Mouse (Mus musculus) liver, postnatal 0 days (tissue): ENCODE measurements at regions not wholly inside any gene's neighbourhood (a gene's known extent, or its start where the extent isn't known, plus 50 kb on each side); places are given as distances from the start of the nearest gene placed in this dataset.

Experiments
- ATAC-seq: fragments of 200-750 bp; cut with Nextera tagmentation; 2 replicates; pipeline ENCODE4 v1.8.0; 2017; ENCODE audit warnings: mild to moderate bottlenecking, moderate library complexity
- DNase-seq: peaks from one replicate; pipeline ENCODE4 v3.0.0-alpha.2; 2016
- H3K27ac ChIP-seq: fragments of 300-500 bp; sonication (generic); 2 replicates; pipeline ENCODE4 v1.5.1; 2014; ENCODE audit warnings: antibody characterized with exemption, moderate library complexity, mild to moderate bottlenecking, low read depth
- H3K27me3 ChIP-seq: fragments of 300-500 bp; sonication (generic); 2 replicates; pipeline ENCODE4 v1.6.1; 2014; ENCODE audit warnings: low read length, control low read depth, mixed read lengths; ENCODE audit not compliant: insufficient read depth
- H3K36me3 ChIP-seq: fragments of 300-500 bp; sonication (generic); replicated peaks from 2 replicates; pipeline ENCODE4 v1.6.1; 2014; ENCODE audit warnings: mild to moderate bottlenecking, control low read depth, low read length, moderate library complexity, mixed read lengths; ENCODE audit not compliant: insufficient read depth
- H3K4me1 ChIP-seq: fragments of 300-500 bp; sonication (generic); 2 replicates; pipeline ENCODE4 v1.6.1; 2014; ENCODE audit warnings: antibody characterized with exemption, mild to moderate bottlenecking, control low read depth; ENCODE audit not compliant: insufficient read depth
- H3K4me2 ChIP-seq: fragments of 300-500 bp; sonication (generic); 2 replicates; pipeline ENCODE4 v1.6.1; 2014; ENCODE audit warnings: low read depth, mild to moderate bottlenecking, low read length, moderate library complexity, mixed read lengths
- H3K4me3 ChIP-seq: fragments of 300-500 bp; sonication (generic); 2 replicates; pipeline ENCODE4 v1.5.1; 2014; ENCODE audit warnings: low read depth, low read length
- H3K9ac ChIP-seq: fragments of 300-500 bp; sonication (generic); replicated peaks from 2 replicates; pipeline ENCODE4 v1.6.1; 2014; ENCODE audit warnings: mild to moderate bottlenecking, moderate library complexity
- H3K9me3 ChIP-seq: fragments of 300-500 bp; sonication (generic); 2 replicates; pipeline ENCODE4 v1.6.1; 2016; ENCODE audit warnings: mild to moderate bottlenecking, control low read depth, low read length, mixed read lengths
- CTCF ChIP-seq: sonication (generic); IDR thresholded peaks from 2 replicates; pipeline ENCODE4 v1.5.1; 2016; ENCODE audit warnings: antibody characterized with exemption, low read depth
- EP300 ChIP-seq: IDR thresholded peaks from 2 replicates; pipeline ENCODE4 v1.6.1; 2016; ENCODE audit warnings: antibody characterized with exemption, low read depth, mild to moderate bottlenecking
- WGBS: fragments of 180-500 bp; shearing (Covaris S2); extraction: QIAGEN DNeasy Blood & Tissue Kit; methylation state at CpG from one replicate; pipeline ENCODE4 v1.1.7; 2014; ENCODE audit not compliant: insufficient replicate concordance; 5-methylcytosine and 5-hydroxymethylcytosine counted together

- Histone ChIP-seq H3K4me1 (no peaks in the 10 kb centered on the region), H3K4me2 (no peak overlapping the region), H3K4me3 (no peak overlapping the region), H3K27ac (no peak overlapping the region), H3K36me3 (no peaks in the 10 kb centered on the region), H3K27me3 (no peaks in the 10 kb centered on the region), H3K9me3 (no peaks in the 10 kb centered on the region), H3K9ac (no peak overlapping the region)
- ATAC-seq: no peak
- DNase-seq: no peak
- WGBS: 75% methylated on average over 7 of the region's 7 CpGs
- no peak for TF ChIP-seq EP300
- no peak for TF ChIP-seq CTCF
These were observed 166.8 kb upstream of the Cxadr start for GRCm38 (mm10) chr16:78134531-78134930.

- Histone ChIP-seq H3K27ac (no peak overlapping the region), H3K4me1 (no peaks in the 10 kb centered on the region), H3K4me3 (no peak overlapping the region), H3K27me3 (no peaks in the 10 kb centered on the region), H3K9ac (no peak overlapping the region), H3K9me3 (no peaks in the 10 kb centered on the region), H3K36me3 (no peaks in the 10 kb centered on the region), H3K4me2 (no peak overlapping the region)
- no peak for TF ChIP-seq EP300
- TF ChIP-seq CTCF: no peak
- no peak for ATAC-seq
- WGBS: 63% methylated on average over 1 of the region's 1 CpGs
- DNase-seq: no peak
These were observed 179.6 kb upstream of the Cxadr start for GRCm38 (mm10) chr16:78121668-78122067.

DNA sequence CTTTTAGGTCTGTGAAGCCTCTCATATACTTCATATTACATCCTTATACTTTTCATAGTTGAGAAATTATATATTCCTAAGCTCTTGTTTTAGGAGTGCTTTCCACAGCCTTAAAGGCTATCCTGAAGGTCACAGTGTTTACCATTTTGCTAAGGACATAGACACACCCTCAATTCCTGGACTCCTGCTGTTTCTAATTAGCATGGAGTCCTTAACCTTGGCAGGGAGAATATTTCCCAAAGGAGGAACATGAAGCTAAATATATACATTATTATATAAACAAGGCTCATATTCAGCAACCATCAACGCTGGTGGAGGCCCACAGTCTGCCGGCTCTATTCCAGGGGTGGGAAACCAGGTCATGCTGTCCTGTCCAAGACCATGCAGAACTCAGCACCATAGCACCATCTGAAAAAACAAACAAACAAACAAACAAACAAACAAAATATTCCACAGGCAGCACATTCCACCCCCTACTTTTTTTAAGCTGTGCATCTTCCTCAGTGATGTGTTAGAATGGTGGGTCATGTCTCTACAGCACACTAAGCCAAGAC lies 180.9 kb upstream of the Cxadr start:
- Histone ChIP-seq H3K27ac (no peak overlapping the region), H3K36me3 (no peaks in the 10 kb centered on the region), H3K27me3 (no peaks in the 10 kb centered on the region), H3K4me1 (no peaks in the 10 kb centered on the region), H3K4me3 (no peak overlapping the region), H3K9me3 (no peaks in the 10 kb centered on the region), H3K4me2 (no peak overlapping the region), H3K9ac (no peak overlapping the region)
- DNase-seq: no peak
- no peak for TF ChIP-seq CTCF
- TF ChIP-seq EP300: no peak
- 75% methylated on average over 2 of the region's 2 CpGs for whole genome bisulfite sequencing
- no peak for ATAC-seq

- Histone ChIP-seq H3K4me3 (no peak overlapping the region), H3K9ac (no peak overlapping the region), H3K4me1 (no peaks in the 10 kb centered on the region), H3K27ac (no peak overlapping the region), H3K27me3 (no peaks in the 10 kb centered on the region), H3K4me2 (no peak overlapping the region), H3K9me3 (no peaks in the 10 kb centered on the region), H3K36me3 (no peaks in the 10 kb centered on the region)
- no peak for ATAC-seq
- DNase-seq: no peak
- TF ChIP-seq CTCF: no peak
- TF ChIP-seq EP300: no peak
These were observed 197.0 kb upstream of the Cxadr start for GRCm38 (mm10) chr16:78104246-78104645.

GRCm38 (mm10) chr16:78101415-78102326 lies 199.6 kb upstream of the Cxadr start:
- TF ChIP-seq CTCF (no peak), EP300 (no peak)
- H3K36me3 ChIP-seq: no peaks in the 10 kb centered on the region
- H3K9me3 ChIP-seq: no peaks in the 10 kb centered on the region
- DNase-seq: no peak
- no peak overlapping the region for H3K9ac ChIP-seq
- no peak overlapping the region for H3K4me3 ChIP-seq
- WGBS: 69% methylated on average over 14 of the region's 14 CpGs
- H3K4me1 ChIP-seq: no peaks in the 10 kb centered on the region
- no peak overlapping the region for H3K27ac ChIP-seq
- ATAC-seq: no peak
- no peaks in the 10 kb centered on the region for H3K27me3 ChIP-seq
- no peak overlapping the region for H3K4me2 ChIP-seq

DNA sequence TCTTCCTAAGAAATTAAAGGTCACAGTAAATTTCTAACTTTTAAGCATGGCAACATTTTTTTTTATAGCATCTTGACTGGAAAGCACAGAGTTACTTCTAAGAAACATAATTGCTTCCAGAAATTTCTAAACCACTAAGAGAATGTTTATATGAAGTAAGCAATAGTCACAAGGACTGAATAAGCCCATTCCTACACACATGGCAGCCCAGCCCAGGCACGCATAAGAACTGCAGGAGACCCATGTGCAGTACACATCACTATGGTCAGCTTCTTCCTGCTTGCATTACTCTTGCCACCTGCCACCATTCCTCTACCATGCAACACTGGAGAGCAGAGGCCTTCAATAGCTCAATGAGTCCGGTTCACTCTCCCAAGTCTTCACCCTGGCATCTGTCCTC lies 201.4 kb upstream of the Cxadr start:
- Histone ChIP-seq H3K36me3 (no peaks in the 10 kb centered on the region), H3K9me3 (no peaks in the 10 kb centered on the region), H3K27me3 (no peaks in the 10 kb centered on the region), H3K4me3 (no peak overlapping the region), H3K9ac (no peak overlapping the region), H3K4me1 (no peaks in the 10 kb centered on the region), H3K4me2 (no peak overlapping the region), H3K27ac (no peak overlapping the region)
- 62% methylated on average over 2 of the region's 2 CpGs for WGBS
- ATAC-seq: no peak
- no peak for TF ChIP-seq CTCF
- TF ChIP-seq EP300: no peak
- DNase-seq: no peak
